Mouse (Mus musculus) forebrain, embryonic 10.5 days (tissue): ENCODE data around the gene Rhox2f. TPM values are rescaled to one million over a fixed set of nuclear protein-coding genes. Genes with fewer than 3 reads are reported as not detected.
"Not testable (repeated sequence)": the region's sequence is repeated elsewhere in the genome, so short reads cannot be mapped to it uniquely, and the experiment has no call there.

Experiments
- DNase-seq: peaks from one replicate; pipeline ENCODE4 v3.0.0-alpha.2; 2017; ENCODE audit warnings: low spot score; ENCODE audit errors: extremely low spot score
- H3K27ac ChIP-seq: fragments of 300-500 bp; sonication (generic); 2 replicates; pipeline ENCODE4 v1.5.1; 2016; ENCODE audit warnings: mild to moderate bottlenecking
- H3K27me3 ChIP-seq: fragments of 300-500 bp; sonication (generic); 2 replicates; pipeline ENCODE4 v1.6.1; 2016; ENCODE audit warnings: mild to moderate bottlenecking; ENCODE audit not compliant: poor library complexity, severe bottlenecking
- H3K36me3 ChIP-seq: fragments of 300-500 bp; sonication (generic); replicated peaks from 2 replicates; pipeline ENCODE4 v1.6.1; 2016; ENCODE audit warnings: mild to moderate bottlenecking, moderate library complexity
- H3K4me1 ChIP-seq: fragments of 300-500 bp; sonication (generic); 2 replicates; pipeline ENCODE4 v1.6.1; 2016
- H3K4me3 ChIP-seq: fragments of 300-500 bp; sonication (generic); 2 replicates; pipeline ENCODE4 v1.5.1; 2016; ENCODE audit warnings: mild to moderate bottlenecking, moderate library complexity
- H3K9me3 ChIP-seq: fragments of 300-500 bp; sonication (generic); 2 replicates; pipeline ENCODE4 v1.6.1; 2016; ENCODE audit warnings: mild to moderate bottlenecking, moderate library complexity
- WGBS: fragments of 180-500 bp; shearing (Covaris S2); methylation state at CpG from one replicate; pipeline ENCODE4 v1.1.7; 2016; 5-methylcytosine and 5-hydroxymethylcytosine counted together
- polyA plus RNA-seq: library from polyadenylated mRNA; unstranded; fragments of >200 nt; fragmentation: Nextera tagmentation; extraction: Ambion mirVana; gene quantifications from 2 replicates; pipeline ENCODE4 v1.2.1, GENCODE M21; 2016

Rhox2f gene
- 0.57 TPM in 1 of 2 replicates, not detected in the other for polyA plus RNA-seq

GRCm38 (mm10) chrX:37571105-37571504, at the start of gene Rhox2f:
TSS of gene Rhox2f (plus strand) at chrX:37571405.
- not testable (repeated sequence) for H3K4me1 ChIP-seq, H3K36me3 ChIP-seq, H3K27me3 ChIP-seq, H3K9me3 ChIP-seq, DNase-seq, H3K4me3 ChIP-seq, H3K27ac ChIP-seq
- 91% methylated on average over 8 of the region's 8 CpGs for WGBS

- H3K4me1 ChIP-seq, H3K27ac ChIP-seq, H3K4me3 ChIP-seq, H3K36me3 ChIP-seq, DNase-seq, H3K9me3 ChIP-seq, H3K27me3 ChIP-seq: not testable (repeated sequence)
- WGBS = 100% methylated on average over 2 of the region's 8 CpGs
Observed at GRCm38 (mm10) chrX:37530152-37530551, 41.1 kb upstream of the Rhox2f start, which contains the start of gene Rhox2e. TSS of gene Rhox2e (plus strand) at chrX:37530452.

DNA sequence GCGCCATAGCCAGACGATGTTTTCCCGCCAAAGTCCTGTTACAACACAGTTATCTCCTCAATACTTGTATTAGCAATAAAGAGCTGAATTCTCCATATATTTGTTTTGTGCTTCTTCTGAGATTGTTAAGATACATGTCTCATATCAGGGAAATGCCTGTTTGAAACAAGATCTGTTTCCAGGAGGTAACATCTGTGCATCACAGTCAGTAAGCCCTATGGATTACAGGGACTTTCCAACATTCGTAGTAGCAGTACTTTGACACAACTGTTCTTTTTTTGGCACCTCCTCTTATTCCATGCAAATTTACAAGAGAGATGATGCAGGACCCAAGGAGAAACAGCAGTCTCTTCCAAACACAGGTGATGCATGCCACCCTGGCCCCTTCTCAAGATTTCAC, 29.5 kb upstream of the Rhox2f start, which contains the start of gene Rhox3e:
Rhox3e (plus strand) TSS at position 301 of the 400 bp plus-strand sequence.
- DNase-seq, H3K4me1 ChIP-seq, H3K4me3 ChIP-seq, H3K27ac ChIP-seq, H3K9me3 ChIP-seq, H3K27me3 ChIP-seq, H3K36me3 ChIP-seq: not testable (repeated sequence)
- no CpG with 5 or more reads among the region's 4 CpGs for WGBS

GRCm38 (mm10) chrX:37557112-37557511, 14.1 kb upstream of the Rhox2f start, which contains the start of gene Rhox4e:
TSS of gene Rhox4e (plus strand) at chrX:37557412.
- H3K9me3 ChIP-seq, H3K27ac ChIP-seq, H3K36me3 ChIP-seq, H3K4me3 ChIP-seq, H3K27me3 ChIP-seq, H3K4me1 ChIP-seq, DNase-seq: not testable (repeated sequence)
- 95% methylated on average over 10 of the region's 18 CpGs for WGBS

DNA sequence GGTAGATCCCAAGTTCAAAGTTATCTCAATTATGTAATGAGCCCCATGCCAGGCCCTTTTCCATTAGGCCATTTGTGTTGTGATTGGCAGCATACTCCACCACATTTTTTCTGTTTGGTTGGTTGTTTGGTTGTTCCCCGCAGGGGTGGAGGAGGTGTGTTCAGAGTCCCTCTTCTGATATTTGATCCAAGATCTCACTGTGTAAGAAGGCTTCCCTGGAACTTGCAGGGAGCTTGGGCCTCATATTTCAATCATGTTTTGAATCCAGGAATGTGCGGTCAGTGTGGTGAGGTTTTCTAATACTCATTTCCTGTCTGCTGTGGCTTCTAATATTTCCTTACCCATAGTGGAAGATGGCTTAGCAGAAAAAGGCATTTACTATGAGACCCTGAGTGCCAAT, 1.4 kb downstream of the Rhox2f start:
- not testable (repeated sequence) for H3K36me3 ChIP-seq, H3K4me3 ChIP-seq, DNase-seq, H3K4me1 ChIP-seq, H3K27ac ChIP-seq, H3K9me3 ChIP-seq, H3K27me3 ChIP-seq
- WGBS = 65% methylated on average over 2 of the region's 2 CpGs

DNA sequence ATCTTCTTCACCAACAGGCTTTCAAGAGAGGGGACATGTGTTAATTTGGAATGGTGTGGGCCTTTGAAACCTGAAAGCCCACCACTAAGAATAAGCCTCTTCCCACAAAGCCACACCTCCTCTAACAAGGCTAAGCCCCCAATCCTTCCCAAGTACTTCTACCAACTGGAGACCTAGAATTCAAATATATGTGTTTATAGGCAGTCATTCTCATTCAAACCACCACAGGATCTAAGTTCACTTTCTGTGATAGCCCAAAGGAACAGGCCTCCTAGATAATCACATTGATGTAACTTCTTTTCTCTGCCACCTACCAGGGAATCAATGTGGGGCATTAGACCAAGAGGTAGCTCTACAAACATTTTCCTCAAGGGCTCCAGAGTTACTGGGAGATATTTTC, 9.5 kb downstream of the Rhox2f start, which contains the start of gene Rhox3f:
Rhox3f (plus strand) TSS at position 301 of the 400 bp plus-strand sequence.
- H3K36me3 ChIP-seq, H3K9me3 ChIP-seq, DNase-seq, H3K27ac ChIP-seq, H3K4me1 ChIP-seq, H3K27me3 ChIP-seq, H3K4me3 ChIP-seq: not testable (repeated sequence)

DNA sequence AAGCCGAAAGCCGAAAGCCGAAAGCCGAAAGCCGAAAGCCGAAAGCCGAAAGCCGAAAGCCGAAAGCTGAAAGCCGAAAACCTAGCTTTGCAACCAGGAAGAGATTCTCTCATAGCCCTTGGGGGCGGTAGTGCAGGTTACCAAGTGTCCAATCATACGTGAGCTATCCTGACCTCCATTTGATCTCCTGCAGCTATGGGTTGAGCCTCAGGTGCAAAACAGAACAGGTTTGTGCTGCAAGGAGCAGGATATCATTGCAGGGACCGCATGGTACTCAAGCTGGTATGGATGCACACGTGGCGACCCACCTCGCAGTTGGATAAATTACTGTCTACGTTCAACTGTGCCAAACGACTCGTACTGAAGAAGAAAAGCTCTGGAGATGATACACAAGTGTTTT, 36.4 kb downstream of the Rhox2f start, which contains the start of gene Rhox4f:
Rhox4f (minus strand) TSS at position 101 of the 400 bp plus-strand sequence.
- not testable (repeated sequence) for H3K9me3 ChIP-seq, H3K36me3 ChIP-seq, H3K4me1 ChIP-seq, H3K4me3 ChIP-seq, DNase-seq, H3K27me3 ChIP-seq, H3K27ac ChIP-seq
- 93% methylated on average over 17 of the region's 19 CpGs for WGBS

Other genes with a start within 250 kb of the Rhox2f start
- not detected in 2 replicates for gene Rhox3a2, start 191.4 kb upstream of the Rhox2f start, polyA plus RNA-seq
- 0.27 and 0.32 TPM in 2 replicates for gene Rhox4a2, start 180.6 kb upstream of the Rhox2f start, polyA plus RNA-seq
- gene Rhox2b, start 159.3 kb upstream of the Rhox2f start, polyA plus RNA-seq = not detected in 2 replicates
- not detected in 2 replicates for gene Rhox4b, start 138.9 kb upstream of the Rhox2f start, polyA plus RNA-seq
- gene Rhox2c, start 117.7 kb upstream of the Rhox2f start, polyA plus RNA-seq = 0.43 and 0.77 TPM in 2 replicates
- gene Rhox3c, start 112.8 kb upstream of the Rhox2f start, polyA plus RNA-seq = not detected in 2 replicates
- gene Rhox4c, start 91.1 kb upstream of the Rhox2f start, polyA plus RNA-seq = not detected in 2 replicates
- gene Rhox2d, start 78.0 kb upstream of the Rhox2f start, polyA plus RNA-seq = not detected in 2 replicates
- not detected in 2 replicates for gene Rhox4d, start 57.0 kb upstream of the Rhox2f start, polyA plus RNA-seq
- not detected in 2 replicates for gene Rhox2e, start 41.0 kb upstream of the Rhox2f start, polyA plus RNA-seq
- not detected in 2 replicates for gene Rhox3e, start 29.4 kb upstream of the Rhox2f start, polyA plus RNA-seq
- not detected in 2 replicates for gene Rhox4e, start 14.0 kb upstream of the Rhox2f start, polyA plus RNA-seq
- gene Rhox3f, start 9.6 kb downstream of the Rhox2f start, polyA plus RNA-seq = not detected in 2 replicates
- 0.17 TPM in 1 of 2 replicates, not detected in the other for gene Rhox4f, start 36.3 kb downstream of the Rhox2f start, polyA plus RNA-seq
- gene Rhox3g, start 57.2 kb downstream of the Rhox2f start, polyA plus RNA-seq = not detected in 2 replicates
- gene Rhox2g, start 72.1 kb downstream of the Rhox2f start, polyA plus RNA-seq = not detected in 2 replicates
- not detected in 2 replicates for gene Rhox4g, start 79.9 kb downstream of the Rhox2f start, polyA plus RNA-seq
- not detected in 2 replicates for gene Rhox3h, start 97.4 kb downstream of the Rhox2f start, polyA plus RNA-seq
- gene Rhox2h, start 101.9 kb downstream of the Rhox2f start, polyA plus RNA-seq = not detected in 2 replicates
- gene Rhox5, start 233.4 kb downstream of the Rhox2f start, polyA plus RNA-seq = 1.4 and 1.7 TPM in 2 replicates